Mouse (Mus musculus): ENCODE measurements at regions not wholly inside any gene's neighbourhood (a gene's known extent, or its start where the extent isn't known, plus 50 kb on each side); places are given as distances from the start of the nearest gene placed in this dataset.
"Not testable (repeated sequence)": the region's sequence is repeated elsewhere in the genome, so short reads cannot be mapped to it uniquely, and the experiment has no call there.

- no peak for DNase-seq (ENCODE audit: low spot score in 2 of 2)
Measured at GRCm38 (mm10) chr11:113132078-113133064, 350.3 kb downstream of the Sox9 start.

GRCm38 (mm10) chr11:113133407-113133806, 351.4 kb downstream of the Sox9 start:
- DNase-seq (ENCODE audit: low spot score in 2 of 2), result no peak

- no peak for DNase-seq (ENCODE audit: low spot score in 2 of 2)
Measured at GRCm38 (mm10) chr11:113135261-113135660, 353.2 kb downstream of the Sox9 start.

- DNase-seq (ENCODE audit: low spot score in 2 of 2), result no peak
Measured at GRCm38 (mm10) chr11:113138462-113138861, 356.4 kb downstream of the Sox9 start.

- DNase-seq (ENCODE audit: low spot score in 2 of 2), result no peak
Measured at GRCm38 (mm10) chr11:113140595-113140994, 358.6 kb downstream of the Sox9 start.

GRCm38 (mm10) chr11:113142816-113143215, 360.8 kb downstream of the Sox9 start:
- no peak for DNase-seq (ENCODE audit: low spot score in 2 of 2)

- DNase-seq (ENCODE audit: low spot score in 2 of 2), result peak in 1 of 2 experiments; percentile 60
Measured at GRCm38 (mm10) chr11:113143839-113144627, 362.0 kb downstream of the Sox9 start.

GRCm38 (mm10) chr11:113145721-113146120, 363.7 kb downstream of the Sox9 start:
- DNase-seq (ENCODE audit: low spot score in 2 of 2), result no peak

- no peak for DNase-seq (ENCODE audit: low spot score in 2 of 2)
Measured at GRCm38 (mm10) chr11:113146762-113147161, 364.7 kb downstream of the Sox9 start.

- no peak for DNase-seq (ENCODE audit: low spot score in 2 of 2)
Measured at GRCm38 (mm10) chr11:113147535-113148197, 365.6 kb downstream of the Sox9 start.

GRCm38 (mm10) chr11:113148198-113148537, 366.1 kb downstream of the Sox9 start:
- no peak for DNase-seq (ENCODE audit: low spot score in 2 of 2)

GRCm38 (mm10) chr11:113155515-113155914, 373.5 kb downstream of the Sox9 start:
- no peak for DNase-seq (ENCODE audit: low spot score in 2 of 2)

- no peak for DNase-seq (ENCODE audit: low spot score in 2 of 2)
Measured at GRCm38 (mm10) chr11:113163941-113164340, 381.9 kb downstream of the Sox9 start.

GRCm38 (mm10) chr11:113164510-113164909, 382.5 kb downstream of the Sox9 start:
- DNase-seq (ENCODE audit: low spot score in 2 of 2), result no peak

GRCm38 (mm10) chr11:113165069-113165795, 383.2 kb downstream of the Sox9 start:
- peak; percentile 71 to 82 for DNase-seq (ENCODE audit: low spot score in 2 of 2)

- DNase-seq (ENCODE audit: low spot score in 2 of 2), result no peak
Measured at GRCm38 (mm10) chr11:113166517-113166916, 384.5 kb downstream of the Sox9 start.

- peak in 1 of 2 experiments; percentile 73 for DNase-seq (ENCODE audit: low spot score in 2 of 2)
Measured at GRCm38 (mm10) chr11:113172497-113173140, 390.6 kb downstream of the Sox9 start.

GRCm38 (mm10) chr11:113173317-113173716, 391.3 kb downstream of the Sox9 start:
- not testable (repeated sequence) for DNase-seq (ENCODE audit: low spot score in 2 of 2)

GRCm38 (mm10) chr11:113174011-113174507, 392.0 kb downstream of the Sox9 start:
- no peak for DNase-seq (ENCODE audit: low spot score in 2 of 2)

GRCm38 (mm10) chr11:113175323-113175722, 393.3 kb downstream of the Sox9 start:
- DNase-seq (ENCODE audit: low spot score in 2 of 2), result no peak

GRCm38 (mm10) chr11:113176183-113176582, 394.2 kb downstream of the Sox9 start:
- no peak for DNase-seq (ENCODE audit: low spot score in 2 of 2)

Measured in urinary bladder, postnatal 4 days (tissue).